ENCODE assay signal across 12 mouse cellular contexts in the genomic region with DNA sequence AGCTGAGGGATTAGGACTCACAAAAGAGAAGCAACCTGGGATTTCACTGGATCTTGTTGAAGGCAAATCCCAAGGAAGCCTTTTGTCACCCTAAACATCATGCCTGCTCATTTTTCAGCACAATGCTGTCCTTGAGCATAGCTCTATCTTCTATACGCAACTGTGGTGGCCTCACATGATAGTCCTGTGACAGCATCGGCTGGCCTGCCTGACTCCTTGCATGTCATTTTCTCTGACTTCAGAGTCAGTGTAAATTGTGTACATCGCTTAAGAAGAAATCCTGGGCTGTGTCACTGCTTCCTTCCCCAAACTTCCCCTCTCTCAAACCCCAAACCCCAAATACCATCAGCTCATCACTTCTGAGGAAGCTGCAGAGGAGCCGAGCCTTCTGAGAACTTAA.
DNase-seq lines count a peak whose midpoint lies in the region; ATAC-seq and TF ChIP-seq lines count a peak whose summit lies in the region.
"Had no signal": no experiment of that assay in that cellular context is flagged by ENCODE, and none has a peak within 500 bp of the region (broad histone marks: within the 10 kb centered on the region; RNA-seq: fewer than 3 reads in every experiment).

No protein-coding gene starts in this region.

- no peaks in the 10 kb centered on the region for H3K9me3 ChIP-seq in heart, postnatal 0 days (replicated peaks; ENCODE audit: control insufficient read depth, low read length)
- no peaks in the 10 kb centered on the region for H3K9me3 ChIP-seq in megakaryocyte, embryonic 14.5 days
- H3K9me3 ChIP-seq: liver, embryonic 13.5 days had no signal

- no peaks in the 10 kb centered on the region for H3K27me3 ChIP-seq in heart, postnatal 0 days (ENCODE audit: control insufficient read depth, insufficient read depth, low read length)
- no peaks in the 10 kb centered on the region for H3K27me3 ChIP-seq in thymus, adult 2 months (ENCODE audit: control insufficient read depth, insufficient read depth, low read length)
- H3K27me3 ChIP-seq in megakaryocyte, embryonic 14.5 days (replicated peaks): no peaks in the 10 kb centered on the region
- H3K27me3 ChIP-seq: liver, embryonic 13.5 days had no signal

- no peaks in the 10 kb centered on the region for H3K36me3 ChIP-seq in heart, postnatal 0 days (replicated peaks; ENCODE audit: control insufficient read depth, insufficient read depth, low read length)
- no peaks in the 10 kb centered on the region for H3K36me3 ChIP-seq in thymus, adult 2 months (ENCODE audit: control insufficient read depth, insufficient read depth, low read length)
- H3K36me3 ChIP-seq in megakaryocyte, embryonic 14.5 days (replicated peaks; ENCODE audit: low read length): no peaks in the 10 kb centered on the region
- H3K36me3 ChIP-seq: liver, embryonic 13.5 days had no signal

- TF ChIP-seq EP300 in heart, postnatal 0 days (IDR thresholded peaks at IDR 0.05; ENCODE audit: low read depth): no peak

- no peak for TF ChIP-seq POLR2A in thymus, adult 2 months (IDR thresholded peaks at IDR 0.05; ENCODE audit: control insufficient read depth, extremely low read depth, insufficient read depth, low read length, poor library complexity)

- no peak overlapping the region for H3K4me2 ChIP-seq in heart, postnatal 0 days (ENCODE audit: low read depth, low read length)
- H3K4me2 ChIP-seq: liver, embryonic 13.5 days had no signal

- no peak overlapping the region for H3K9ac ChIP-seq in heart, postnatal 0 days (replicated peaks; ENCODE audit: low read depth, low read length)
- H3K9ac ChIP-seq: forebrain, postnatal 0 days; liver, embryonic 13.5 days had no signal

- 54% methylated on average over 4 of the region's 4 CpGs for WGBS in heart, postnatal 0 days
- 16% methylated on average over 4 of the region's 4 CpGs for WGBS in thymus, adult 2 months

- no peak overlapping the region for H3K4me3 ChIP-seq in heart, postnatal 0 days (ENCODE audit: low read depth, low read length)
- no peak overlapping the region for H3K4me3 ChIP-seq in thymus, adult 2 months (ENCODE audit: control insufficient read depth, insufficient read depth, low read length)
- peak overlapping the region; percentile 71 for H3K4me3 ChIP-seq in megakaryocyte, embryonic 14.5 days (replicated peaks)
- H3K4me3 ChIP-seq: liver, embryonic 13.5 days had no signal

- 0 out of 2 replicates have a peak overlapping the region, but pooled peaks have one; percentile 39 for H3K27ac ChIP-seq in heart, postnatal 0 days (ENCODE audit: low read depth)
- H3K27ac ChIP-seq in thymus, adult 2 months (ENCODE audit: control insufficient read depth, insufficient read depth, low read length): 0 out of 2 replicates have a peak overlapping the region, but pooled peaks have one; percentile 8
- H3K27ac ChIP-seq: liver, embryonic 13.5 days had no signal

- TF ChIP-seq CTCF in heart, postnatal 0 days (IDR thresholded peaks at IDR 0.05; ENCODE audit: low read depth): no peak
- no peak for TF ChIP-seq CTCF in thymus, adult 2 months (IDR thresholded peaks at IDR 0.05; ENCODE audit: borderline replicate concordance, control insufficient read depth, extremely low read depth, insufficient read depth, low read length, poor library complexity)

- intact Hi-C loops in heart, postnatal 25 days (cut with DNase I): no loop called here

- peaks cover 14% of the 10 kb centered on the region; the same call in 1 of the 2 replicates for H3K4me1 ChIP-seq in heart, postnatal 0 days (ENCODE audit: control insufficient read depth, insufficient read depth)
- H3K4me1 ChIP-seq in thymus, adult 2 months (replicated peaks; ENCODE audit: control insufficient read depth, insufficient read depth, low read length): peaks cover 14% of the 10 kb centered on the region
- H3K4me1 ChIP-seq in megakaryocyte, embryonic 14.5 days: peaks cover 18% of the 10 kb centered on the region

- DNase-seq in heart, postnatal 0 days (ENCODE audit: low spot score): no peak
- no peak for DNase-seq in heart, postnatal 25 days (ENCODE audit: low spot score)
- DNase-seq in thymus, adult 2 months: peak; percentile 14
- DNase-seq in thymus, adult 18-20 months: no peak
- DNase-seq in right cerebral cortex, postnatal 25 days: no peak
- DNase-seq in adrenal gland, adult 2 months: no peak
- DNase-seq: adrenal gland, postnatal 10 days; cerebellum, postnatal 14 days; forebrain, postnatal 0 days; liver, embryonic 13.5 days had no signal

- no peak for ATAC-seq in heart, postnatal 0 days (ENCODE audit: insufficient read depth, low read depth)
- no peak for ATAC-seq in erythroblast, adult 5-6 weeks (replicated peaks; ENCODE audit: low FRiP score, poor library complexity, severe bottlenecking)
- ATAC-seq: forebrain, postnatal 0 days had no signal
